Mouse (Mus musculus): ENCODE measurements around the gene Cdyl.

Cdyl gene

GRCm38 (mm10) chr13:35800270-35800669 lies 140.6 kb downstream of the Cdyl start:
- DNase-seq (ENCODE audit: low spot score): no peak

- DNase-seq (ENCODE audit: low spot score): no peak
These were observed 146.1 kb downstream of the Cdyl start for GRCm38 (mm10) chr13:35805727-35806126.

GRCm38 (mm10) chr13:35806165-35806564 lies 146.5 kb downstream of the Cdyl start:
- no peak for DNase-seq (ENCODE audit: low spot score)

- DNase-seq (ENCODE audit: low spot score): no peak
These were observed 147.4 kb downstream of the Cdyl start for GRCm38 (mm10) chr13:35807016-35807415.

GRCm38 (mm10) chr13:35807525-35807924 lies 147.9 kb downstream of the Cdyl start:
- DNase-seq (ENCODE audit: low spot score): no peak

GRCm38 (mm10) chr13:35807940-35808339 lies 148.3 kb downstream of the Cdyl start:
- no peak for DNase-seq (ENCODE audit: low spot score)

- DNase-seq (ENCODE audit: low spot score): no peak
These were observed 149.9 kb downstream of the Cdyl start for GRCm38 (mm10) chr13:35809252-35810159.

- DNase-seq (ENCODE audit: low spot score): no peak
These were observed 150.5 kb downstream of the Cdyl start for GRCm38 (mm10) chr13:35810160-35810537.

GRCm38 (mm10) chr13:35811361-35812190 lies 151.9 kb downstream of the Cdyl start:
- DNase-seq (ENCODE audit: low spot score): no peak

GRCm38 (mm10) chr13:35812191-35812440 lies 152.5 kb downstream of the Cdyl start:
- no peak for DNase-seq (ENCODE audit: low spot score)

GRCm38 (mm10) chr13:35813348-35814127 lies 153.9 kb downstream of the Cdyl start:
- DNase-seq (ENCODE audit: low spot score): no peak

- DNase-seq (ENCODE audit: low spot score): no peak
These were observed 155.6 kb downstream of the Cdyl start for GRCm38 (mm10) chr13:35815205-35815726.

- no peak for DNase-seq (ENCODE audit: low spot score)
These were observed 156.2 kb downstream of the Cdyl start for GRCm38 (mm10) chr13:35815782-35816368.

- DNase-seq (ENCODE audit: low spot score): no peak
These were observed 158.0 kb downstream of the Cdyl start for GRCm38 (mm10) chr13:35817626-35818025.

GRCm38 (mm10) chr13:35818060-35818459 lies 158.4 kb downstream of the Cdyl start:
- DNase-seq (ENCODE audit: low spot score): no peak

- DNase-seq (ENCODE audit: low spot score): no peak
These were observed 162.3 kb downstream of the Cdyl start for GRCm38 (mm10) chr13:35821821-35822454.

GRCm38 (mm10) chr13:35822795-35823194 lies 163.2 kb downstream of the Cdyl start:
- no peak for DNase-seq (ENCODE audit: low spot score)

- DNase-seq (ENCODE audit: low spot score): no peak
These were observed 166.0 kb downstream of the Cdyl start for GRCm38 (mm10) chr13:35825639-35826038.

- no peak for DNase-seq (ENCODE audit: low spot score)
These were observed 173.0 kb downstream of the Cdyl start for GRCm38 (mm10) chr13:35832676-35833075.

GRCm38 (mm10) chr13:35833941-35834340 lies 174.3 kb downstream of the Cdyl start:
- DNase-seq (ENCODE audit: low spot score): no peak

- no peak for DNase-seq (ENCODE audit: low spot score)
These were observed 176.0 kb downstream of the Cdyl start for GRCm38 (mm10) chr13:35835669-35836068.
